18 mouse cellular contexts compared by ENCODE assay signal in the genomic region with DNA sequence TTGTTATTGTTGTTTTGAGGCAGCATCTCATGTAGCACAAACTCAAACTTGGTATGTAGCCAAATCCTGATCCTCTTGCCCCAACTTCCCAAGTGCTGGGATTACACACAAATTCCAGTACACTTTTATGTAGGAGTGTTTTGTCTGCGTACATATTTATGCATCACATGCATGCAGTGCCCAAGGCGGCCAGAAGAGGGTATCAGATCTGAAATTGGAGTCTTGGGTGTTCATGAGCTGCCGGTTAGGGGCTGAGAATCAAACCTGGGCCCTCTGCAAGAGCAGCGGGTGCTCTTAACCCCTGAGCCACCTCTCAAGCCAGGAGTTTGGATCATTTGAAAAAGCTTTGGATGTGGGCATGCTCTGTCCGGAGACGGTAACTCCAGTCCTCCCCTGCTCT. TPM values are rescaled to one million over a fixed set of nuclear protein-coding genes. Genes with fewer than 3 reads are reported as not detected.
DNase-seq lines count a peak whose midpoint lies in the region; TF ChIP-seq lines count a peak whose summit lies in the region.
"Had no signal": no experiment of that assay in that cellular context is flagged by ENCODE, and none has a peak within 500 bp of the region (broad histone marks: within the 10 kb centered on the region; RNA-seq: fewer than 3 reads in every experiment).

No protein-coding gene starts in this region.

- intact Hi-C loops in left cerebral cortex, adult 2 months (cut with DNase I): no loop called here
- intact Hi-C loops in left cerebral cortex, postnatal 14 days (cut with DNase I): no loop called here

- TF ChIP-seq RAD21 in MEL (IDR thresholded peaks at IDR 0.05; ENCODE audit: low read depth, low read length): no peak

- DNase-seq in left cerebral cortex, adult 2 months (ENCODE audit: extremely low spot score in 1 of 2, low spot score in 2 of 2): no peak
- no peak for DNase-seq in left cerebral cortex, postnatal 14 days (ENCODE audit: low spot score in 2 of 2)
- peak; percentile 38 for DNase-seq in MEL (ENCODE audit: low read depth, low spot score)
- DNase-seq in lung, postnatal 36 days: peak; percentile 77
- no peak for DNase-seq in limb, embryonic 10.5 days (ENCODE audit: low spot score)
- DNase-seq in urinary bladder, postnatal 10 days (ENCODE audit: low spot score): no peak
- DNase-seq: adrenal gland, postnatal 10 days; cerebellum, adult 9-11 months; embryo, embryonic 11 days; forebrain, postnatal 0 days; heart, postnatal 4 days; layer of hippocampus, adult 9-11 months had no signal

- peak; percentile 6; the same call in 1 of the 2 replicates for TF ChIP-seq CTCF in left cerebral cortex, adult 2 months (IDR thresholded peaks at IDR 0.05)
- peak; percentile 16 to 39 (median 38); a peak in 5 of 6 replicates for TF ChIP-seq CTCF in MEL (IDR thresholded peaks at IDR 0.05 in 2 of 3, conservative IDR thresholded peaks at IDR 0.05 in 1 of 3; ENCODE audit: control insufficient read depth in 1 of 3, insufficient read depth in 1 of 3, low read depth in 2 of 3, low read length in 3 of 3, poor library complexity in 1 of 3, severe bottlenecking in 1 of 3)

- no peak overlapping the region for H3K4me3 ChIP-seq in left cerebral cortex, adult 2 months
- no peak overlapping the region for H3K4me3 ChIP-seq in MEL (ENCODE audit: control insufficient read depth in 1 of 2, insufficient read depth in 1 of 2, low read depth in 2 of 2, low read length in 2 of 2)
- H3K4me3 ChIP-seq in brown adipose tissue, adult 24 weeks (ENCODE audit: insufficient read depth, low read depth, low read length): no peak overlapping the region
- no peak overlapping the region for H3K4me3 ChIP-seq in limb, embryonic 10.5 days

- H3K9me3 ChIP-seq in MEL (replicated peaks; ENCODE audit: insufficient read depth, low read length): no peaks in the 10 kb centered on the region
- no peaks in the 10 kb centered on the region for H3K9me3 ChIP-seq in limb, embryonic 10.5 days (replicated peaks)

- no peaks in the 10 kb centered on the region for H3K79me2 ChIP-seq in MEL (ENCODE audit: control insufficient read depth, insufficient read depth, low read length, poor library complexity)

- TF ChIP-seq POLR2A in MEL (IDR thresholded peaks at IDR 0.05; ENCODE audit: control insufficient read depth in 1 of 2, insufficient read depth in 1 of 2, low read depth in 1 of 2, low read length in 2 of 2, poor library complexity in 1 of 2): no peak

- H3K27me3 ChIP-seq in MEL (ENCODE audit: control insufficient read depth in 1 of 2, insufficient read depth in 2 of 2, low read length in 2 of 2): no peaks in the 10 kb centered on the region
- no peaks in the 10 kb centered on the region for H3K27me3 ChIP-seq in limb, embryonic 10.5 days (ENCODE audit: low read depth, poor library complexity, severe bottlenecking)

- TF ChIP-seq EP300 in MEL (IDR thresholded peaks at IDR 0.05; ENCODE audit: low read depth in 1 of 2, low read length in 2 of 2): no peak

- H3K9ac ChIP-seq in MEL (ENCODE audit: control insufficient read depth, low read depth, low read length, poor library complexity, severe bottlenecking): no peak overlapping the region
- H3K9ac ChIP-seq: forebrain, postnatal 0 days had no signal

- WGBS in limb, embryonic 10.5 days: 90% methylated on average over 6 of the region's 6 CpGs

- H3K4me1 ChIP-seq in MEL (ENCODE audit: control insufficient read depth in 1 of 2, insufficient read depth in 2 of 2, low read length in 2 of 2): peaks cover 17 to 25% of the 10 kb centered on the region in 2 experiments
- H3K4me1 ChIP-seq in brown adipose tissue, adult 24 weeks (ENCODE audit: control insufficient read depth, insufficient read depth, insufficient read length, low read length): peaks cover 8% of the 10 kb centered on the region
- H3K4me1 ChIP-seq in limb, embryonic 10.5 days: peaks cover 2% of the 10 kb centered on the region; the same call in 1 of the 2 replicates

- peaks cover 0 to 27% of the 10 kb centered on the region in 2 experiments; a peak in 2 of 4 replicates for H3K36me3 ChIP-seq in MEL (ENCODE audit: control insufficient read depth in 1 of 2, insufficient read depth in 2 of 2, low read length in 2 of 2)
- H3K36me3 ChIP-seq in limb, embryonic 10.5 days: no peaks in the 10 kb centered on the region

- H3K27ac ChIP-seq in left cerebral cortex, adult 2 months: no peak overlapping the region
- H3K27ac ChIP-seq in MEL (ENCODE audit: control insufficient read depth, low read depth, low read length): no peak overlapping the region
- peak overlapping the region; percentile 100 for H3K27ac ChIP-seq in brown adipose tissue, adult 24 weeks (replicated peaks; ENCODE audit: low read depth, low read length)
- H3K27ac ChIP-seq in limb, embryonic 10.5 days: no peak overlapping the region
- H3K27ac ChIP-seq: macrophage had no signal

TF ChIP-seq in MEL, 35 proteins besides CTCF, POLR2A, EP300 and RAD21:
- TF ChIP-seq NRF1 (IDR thresholded peaks at IDR 0.05; ENCODE audit: insufficient read depth, low read depth, low read length, poor library complexity, severe bottlenecking) (no peak), POLR2AphosphoS5 (IDR thresholded peaks at IDR 0.05; ENCODE audit: borderline replicate concordance, low read depth, low read length) (no peak), SIN3A (IDR thresholded peaks at IDR 0.05; ENCODE audit: low read length) (no peak)

RNA-seq across cellular contexts. Expression of gene Sftpb, which starts 28.3 kb away (rescaled TPM):
- not detected for total RNA-seq in left cerebral cortex, adult 2 months (2021)
- not detected for total RNA-seq in left cerebral cortex, postnatal 14 days (2021)
- not detected in 2 replicates for total RNA-seq in MEL (2012; rRNA removed)
- polyA plus RNA-seq in MEL (2012; ENCODE audit: insufficient read depth in 1 of 2, insufficient read length in 2 of 2, low read depth in 1 of 2, low replicate concordance in 2 of 2, missing spikeins in 1 of 2): not detected
- not detected in 2 replicates for polyA plus RNA-seq in brown adipose tissue, adult 24 weeks (2012; ENCODE audit: insufficient read depth, insufficient read length, missing spikeins)
- not detected in 2 replicates for polyA plus RNA-seq in limb, embryonic 10.5 days (2016; fragmentation: Nextera tagmentation; extraction: Ambion mirVana)
- total RNA-seq: forebrain, postnatal 0 days; gastrocnemius, postnatal 25 days; heart, postnatal 4 days; left cerebral cortex, postnatal 36 days; neutrophil, adult 5-6 weeks had no signal
- polyA plus RNA-seq: macrophage; thymus, postnatal 0 days had no signal

RNA-seq across cellular contexts. Expression of gene Atoh8, which starts 40.8 kb away (rescaled TPM):
- total RNA-seq in left cerebral cortex, adult 2 months (2021): 1 to 10 TPM; 1.5 to 1.9 TPM
- 1 to 10 TPM; 1.2 to 1.3 TPM for total RNA-seq in left cerebral cortex, postnatal 14 days (2021)
- total RNA-seq in MEL (2012; rRNA removed): not detected in 2 replicates
- not detected for polyA plus RNA-seq in MEL (2012; ENCODE audit: insufficient read depth in 1 of 2, insufficient read length in 2 of 2, low read depth in 1 of 2, low replicate concordance in 2 of 2, missing spikeins in 1 of 2)
- polyA plus RNA-seq in brown adipose tissue, adult 24 weeks (2012; ENCODE audit: insufficient read depth, insufficient read length, missing spikeins): 1.9 and 4.3 TPM in 2 replicates
- polyA plus RNA-seq in limb, embryonic 10.5 days (2016; fragmentation: Nextera tagmentation; extraction: Ambion mirVana): 24.9 and 28.0 TPM in 2 replicates
- total RNA-seq: neutrophil, adult 5-6 weeks had no signal
- polyA plus RNA-seq: macrophage had no signal

Comparison
In these comparisons a context has a peak if more than half of its experiments do, and no peak if none do; other contexts are left out.
1. DNase-seq: peak in MEL (single experiment) and lung, postnatal 36 days (single experiment); none in left cerebral cortex, adult 2 months (0 of 2), left cerebral cortex, postnatal 14 days (0 of 2), limb, embryonic 10.5 days (single experiment) and urinary bladder, postnatal 10 days (single experiment).